Mouse (Mus musculus) midbrain, embryonic 14.5 days (tissue): ENCODE results near the gene Epha4. TPM values are rescaled to one million over a fixed set of nuclear protein-coding genes. Genes with fewer than 3 reads are reported as not detected.
A peak's percentile ranks its signal among the peaks of the same experiment; 100 is the strongest.

Experiments used
- ATAC-seq: fragments of 200-750 bp; cut with Nextera tagmentation; 2 replicates; pipeline ENCODE4 v1.8.0; 2017; ENCODE audit warnings: moderate number of reproducible peaks, moderate library complexity; ENCODE audit not compliant: low FRiP score, low TSS enrichment
- DNase-seq: peaks from one replicate; pipeline ENCODE4 v3.0.0-alpha.2; 2015
- H3K27ac ChIP-seq: fragments of 300-500 bp; sonication (generic); replicated peaks from 2 replicates; pipeline ENCODE4 v1.5.1; 2014; ENCODE audit warnings: mild to moderate bottlenecking, low read depth, low read length, moderate library complexity
- H3K27me3 ChIP-seq: fragments of 300-500 bp; sonication (generic); 2 replicates; pipeline ENCODE4 v1.6.1; 2014; ENCODE audit warnings: low read length, control low read depth, mixed read lengths; ENCODE audit not compliant: control insufficient read depth, insufficient read depth
- H3K36me3 ChIP-seq: fragments of 300-500 bp; sonication (generic); 2 replicates; pipeline ENCODE4 v1.6.1; 2014; ENCODE audit warnings: low read length, control low read depth; ENCODE audit not compliant: control insufficient read depth, insufficient read depth
- H3K4me1 ChIP-seq: fragments of 300-500 bp; sonication (generic); 2 replicates; pipeline ENCODE4 v1.6.1; 2014; ENCODE audit warnings: mild to moderate bottlenecking, antibody characterized with exemption, low read length, control low read depth; ENCODE audit not compliant: control insufficient read depth, insufficient read depth
- H3K4me2 ChIP-seq: fragments of 300-500 bp; sonication (generic); 2 replicates; pipeline ENCODE4 v1.6.1; 2014; ENCODE audit warnings: mild to moderate bottlenecking, low read length, moderate library complexity
- H3K4me3 ChIP-seq: fragments of 300-500 bp; sonication (generic); replicated peaks from 2 replicates; pipeline ENCODE4 v1.5.1; 2014; ENCODE audit warnings: low read depth, low read length
- H3K9ac ChIP-seq: fragments of 300-500 bp; sonication (generic); replicated peaks from 2 replicates; pipeline ENCODE4 v1.6.1; 2014; ENCODE audit warnings: mild to moderate bottlenecking, low read length, moderate library complexity
- H3K9me3 ChIP-seq: fragments of 300-500 bp; sonication (generic); 2 replicates; pipeline ENCODE4 v1.6.1; 2016; ENCODE audit warnings: low read length, control low read depth, mixed read lengths; ENCODE audit not compliant: control insufficient read depth
- WGBS: fragments of 180-500 bp; shearing (Covaris S2); extraction: QIAGEN DNeasy Blood & Tissue Kit; methylation state at CpG from one replicate; pipeline ENCODE4 v1.1.7; 2014; 5-methylcytosine and 5-hydroxymethylcytosine counted together
- polyA plus RNA-seq: library from polyadenylated mRNA; unstranded; fragments of >200 nt; fragmentation: Nextera tagmentation; extraction: Ambion mirVana; gene quantifications from 2 replicates; pipeline ENCODE4 v1.2.1, GENCODE M21; 2014

The Epha4 gene
- polyA plus RNA-seq, 1 experiment from 2014 or later = 46.5 TPM

GRCm38 (mm10) chr1:77506038-77506855, 8.6 kb downstream of the Epha4 start:
- Histone ChIP-seq H3K36me3 (peaks cover 7% of the 10 kb centered on the region), H3K27me3 (no peaks in the 10 kb centered on the region), H3K9ac (peak overlapping the region; percentile 14), H3K4me2 (peak overlapping the region; percentile 57), H3K27ac (peak overlapping the region; percentile 37; the same call in 1 of the 2 replicates), H3K9me3 (no peaks in the 10 kb centered on the region), H3K4me3 (peak overlapping the region; percentile 19), H3K4me1 (peaks cover 70% of the 10 kb centered on the region)
- peak; percentile 62 for ATAC-seq
- DNase-seq = peak; percentile 74
- WGBS = 23% methylated on average over 21 of the region's 21 CpGs

GRCm38 (mm10) chr1:77505263-77505662, 9.6 kb downstream of the Epha4 start:
- Histone ChIP-seq H3K4me2 (peak overlapping the region; percentile 57), H3K4me1 (peaks cover 71% of the 10 kb centered on the region), H3K36me3 (peaks cover 7% of the 10 kb centered on the region), H3K27me3 (no peaks in the 10 kb centered on the region), H3K4me3 (peak overlapping the region; percentile 19), H3K9me3 (no peaks in the 10 kb centered on the region), H3K27ac (0 out of 2 replicates have a peak overlapping the region, but pooled peaks have one; percentile 13), H3K9ac (peak overlapping the region; percentile 14)
- no peak for ATAC-seq
- 60% methylated on average over 8 of the region's 8 CpGs for WGBS
- DNase-seq = peak; percentile 35

GRCm38 (mm10) chr1:77504813-77505212, 10.1 kb downstream of the Epha4 start:
- WGBS = 17% methylated on average over 2 of the region's 2 CpGs
- no peak overlapping the region for H3K9ac ChIP-seq
- peak overlapping the region; percentile 19 for H3K4me3 ChIP-seq
- H3K9me3 ChIP-seq = no peaks in the 10 kb centered on the region
- peaks cover 7% of the 10 kb centered on the region; the same call in 1 of the 2 replicates for H3K36me3 ChIP-seq
- no peak for ATAC-seq
- H3K27ac ChIP-seq = no peak overlapping the region
- H3K4me2 ChIP-seq = peak overlapping the region; percentile 57
- peak; percentile 29 for DNase-seq
- H3K4me1 ChIP-seq = peaks cover 74% of the 10 kb centered on the region
- H3K27me3 ChIP-seq = no peaks in the 10 kb centered on the region

DNA sequence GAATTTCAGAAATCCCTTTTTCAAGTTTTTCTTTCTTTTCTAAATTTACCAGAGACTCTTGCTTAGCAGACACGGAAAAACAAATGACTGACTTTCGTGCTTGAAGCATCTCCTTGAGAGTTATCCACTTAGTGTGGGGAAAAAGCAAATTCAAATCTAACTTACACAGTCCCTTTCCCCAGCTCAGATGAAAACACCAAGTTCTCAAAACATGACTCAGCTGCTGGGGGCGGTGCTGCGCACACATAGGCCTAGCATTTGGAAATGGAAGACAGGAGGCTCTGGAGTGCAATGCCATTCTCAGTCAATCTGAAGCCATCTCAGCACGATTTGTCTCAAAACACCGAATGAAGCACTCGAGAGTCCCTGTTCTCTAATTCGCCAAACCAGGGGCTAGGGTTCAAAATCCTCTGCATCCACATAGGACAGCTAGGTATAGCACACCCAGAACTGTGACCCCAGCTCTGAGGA, 11.1 kb downstream of the Epha4 start:
- 62% methylated on average over 8 of the region's 8 CpGs for WGBS
- H3K9ac ChIP-seq = no peak overlapping the region
- ATAC-seq = no peak
- H3K4me1 ChIP-seq = peaks cover 74% of the 10 kb centered on the region
- H3K27ac ChIP-seq = no peak overlapping the region
- peak; percentile 38 for DNase-seq
- H3K4me3 ChIP-seq = no peak overlapping the region; the same call in 1 of the 2 replicates
- no peaks in the 10 kb centered on the region for H3K27me3 ChIP-seq
- H3K4me2 ChIP-seq = peak overlapping the region; percentile 57
- no peaks in the 10 kb centered on the region for H3K9me3 ChIP-seq
- H3K36me3 ChIP-seq = peaks cover 7% of the 10 kb centered on the region; the same call in 1 of the 2 replicates

GRCm38 (mm10) chr1:77502554-77503119, 12.3 kb downstream of the Epha4 start:
- Histone ChIP-seq H3K4me2 (peak overlapping the region; percentile 57), H3K4me1 (peaks cover 78% of the 10 kb centered on the region), H3K9me3 (no peaks in the 10 kb centered on the region), H3K4me3 (peak overlapping the region; percentile 12; the same call in 1 of the 2 replicates), H3K27ac (0 out of 2 replicates have a peak overlapping the region, but pooled peaks have one; percentile 13), H3K36me3 (peaks cover 7% of the 10 kb centered on the region; the same call in 1 of the 2 replicates), H3K27me3 (no peaks in the 10 kb centered on the region), H3K9ac (0 out of 2 replicates have a peak overlapping the region, but pooled peaks have one; percentile 9)
- ATAC-seq (0 out of 2 replicates have a peak, but pooled peaks have one; percentile 35), DNase-seq (peak; percentile 71)
- WGBS = 8% methylated on average over 11 of the region's 11 CpGs

DNA sequence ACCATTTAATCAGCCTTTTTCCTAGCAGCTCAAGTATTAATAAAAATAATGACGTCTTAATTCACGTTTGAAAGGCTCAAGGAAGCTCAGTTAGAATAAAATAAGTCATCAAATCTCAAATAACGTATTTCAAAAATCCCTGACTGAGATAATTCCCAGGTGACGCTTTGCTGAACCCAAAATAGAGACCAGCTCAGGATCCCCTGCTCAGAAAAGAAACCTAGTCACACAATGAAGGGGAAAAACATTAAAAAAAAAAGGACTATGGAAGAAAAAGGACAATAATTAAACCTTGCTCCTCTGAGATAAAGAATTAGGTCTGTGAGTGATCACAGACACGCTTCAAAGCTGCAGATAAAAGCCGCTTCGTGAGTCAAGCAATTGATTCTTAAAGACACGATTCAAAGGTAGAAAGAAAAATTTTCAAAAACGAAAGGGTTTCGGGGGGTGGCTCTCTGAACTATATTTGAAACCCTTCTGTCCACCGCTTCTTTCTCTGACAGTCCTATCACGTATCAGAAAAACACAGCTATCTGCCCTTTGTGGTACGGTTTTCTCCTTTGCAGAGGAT, 13.4 kb downstream of the Epha4 start:
- Histone ChIP-seq H3K9ac (no peak overlapping the region), H3K4me1 (peaks cover 78% of the 10 kb centered on the region), H3K4me2 (peak overlapping the region; percentile 57), H3K27ac (no peak overlapping the region), H3K9me3 (no peaks in the 10 kb centered on the region), H3K4me3 (peak overlapping the region; percentile 5; the same call in 1 of the 2 replicates), H3K36me3 (peaks cover 2% of the 10 kb centered on the region; the same call in 1 of the 2 replicates), H3K27me3 (no peaks in the 10 kb centered on the region)
- no peak for ATAC-seq
- 16% methylated on average over 13 of the region's 13 CpGs for WGBS
- DNase-seq = peak; percentile 59

DNA sequence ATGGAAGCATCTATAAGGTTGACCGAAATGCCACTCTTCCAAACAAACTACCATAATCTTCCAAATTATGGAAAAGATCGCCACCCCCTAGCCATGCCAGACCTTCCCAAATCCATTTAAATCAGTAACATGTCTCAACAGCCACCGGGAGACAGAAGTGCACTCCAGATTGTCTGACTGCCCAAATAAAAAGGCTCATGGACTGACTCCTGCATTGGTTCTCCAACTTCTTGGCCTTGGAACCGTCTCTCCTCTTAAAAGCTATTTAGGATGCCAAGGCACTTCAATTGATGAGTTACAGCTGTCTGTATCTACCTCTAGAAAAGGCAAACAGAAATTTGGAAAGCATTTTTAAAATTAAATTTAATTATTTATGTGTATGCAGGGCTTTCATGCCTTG, 17.4 kb downstream of the Epha4 start:
- no peaks in the 10 kb centered on the region for H3K36me3 ChIP-seq
- no peak for ATAC-seq
- 33% methylated on average over 4 of the region's 4 CpGs for WGBS
- H3K4me3 ChIP-seq = no peak overlapping the region
- H3K27me3 ChIP-seq = no peaks in the 10 kb centered on the region
- peak overlapping the region; percentile 27; the same call in 1 of the 2 replicates for H3K4me2 ChIP-seq
- H3K9me3 ChIP-seq = no peaks in the 10 kb centered on the region
- H3K4me1 ChIP-seq = peaks cover 70% of the 10 kb centered on the region
- H3K9ac ChIP-seq = no peak overlapping the region
- DNase-seq = peak; percentile 21
- peak overlapping the region; percentile 69 for H3K27ac ChIP-seq

- Histone ChIP-seq H3K4me1 (peaks cover 66% of the 10 kb centered on the region), H3K27ac (peak overlapping the region; percentile 69), H3K36me3 (no peaks in the 10 kb centered on the region), H3K27me3 (no peaks in the 10 kb centered on the region), H3K4me2 (peak overlapping the region; percentile 27), H3K9ac (0 out of 2 replicates have a peak overlapping the region, but pooled peaks have one; percentile 18), H3K9me3 (no peaks in the 10 kb centered on the region), H3K4me3 (no peak overlapping the region)
- peak; percentile 83 for DNase-seq
- WGBS = 4% methylated on average over 11 of the region's 11 CpGs
- ATAC-seq = peak; percentile 91
Measured at GRCm38 (mm10) chr1:77496468-77497181, 18.3 kb downstream of the Epha4 start.
